10 mouse cellular contexts compared by ENCODE assay signal in the genomic region with DNA sequence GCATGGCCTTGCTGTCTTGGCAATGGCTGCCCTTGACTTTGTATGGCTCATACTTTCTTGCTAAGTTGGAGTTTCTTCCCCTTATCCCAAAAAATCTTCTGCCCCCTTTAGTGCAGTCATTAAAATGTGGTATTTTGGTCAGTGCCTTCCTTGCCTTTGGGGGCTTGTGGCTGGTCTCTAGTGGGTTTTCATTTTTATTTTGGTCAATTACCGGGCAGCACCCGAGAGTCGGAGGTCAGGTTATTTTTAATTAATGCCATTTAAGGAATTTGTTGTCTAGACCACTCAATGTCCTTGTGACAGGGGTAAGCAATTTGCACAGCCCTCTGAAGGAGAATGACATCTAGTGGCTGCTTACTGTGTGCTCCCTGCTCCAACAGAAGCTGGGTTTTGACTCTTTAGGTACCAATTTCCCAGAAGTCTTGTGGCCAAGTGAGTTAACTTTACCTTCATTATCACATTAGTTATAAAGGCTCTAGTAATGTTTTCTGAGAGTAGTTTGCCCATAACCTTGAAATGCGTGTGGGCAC.
DNase-seq lines count a peak whose midpoint lies in the region; ATAC-seq and TF ChIP-seq lines count a peak whose summit lies in the region.
"Had no signal": no experiment of that assay in that cellular context is flagged by ENCODE, and none has a peak within 500 bp of the region (broad histone marks: within the 10 kb centered on the region; RNA-seq: fewer than 3 reads in every experiment).

No protein-coding gene starts in this region.

- peak; percentile 41; the same call in 1 of the 2 replicates for TF ChIP-seq EP300 in heart, postnatal 0 days (IDR thresholded peaks at IDR 0.05; ENCODE audit: low read depth)

- no peaks in the 10 kb centered on the region for H3K4me1 ChIP-seq in heart, embryonic 11.5 days (ENCODE audit: control insufficient read depth, insufficient read depth, low read length)
- H3K4me1 ChIP-seq in heart, embryonic 12.5 days (replicated peaks), result peaks cover 4% of the 10 kb centered on the region; the same call in 1 of the 2 replicates
- H3K4me1 ChIP-seq in lung, adult 2 months (ENCODE audit: control insufficient read depth, insufficient read depth, low read length), result no peaks in the 10 kb centered on the region
- H3K4me1 ChIP-seq in heart, postnatal 0 days (ENCODE audit: control insufficient read depth, insufficient read depth), result no peaks in the 10 kb centered on the region
- H3K4me1 ChIP-seq: embryonic facial prominence, embryonic 15.5 days; liver, embryonic 12.5 days had no signal

- no peak overlapping the region for H3K27ac ChIP-seq in heart, embryonic 11.5 days (ENCODE audit: low read depth, low read length)
- H3K27ac ChIP-seq in heart, embryonic 12.5 days (ENCODE audit: poor library complexity, severe bottlenecking), result no peak overlapping the region
- peak overlapping the region; percentile 21 for H3K27ac ChIP-seq in heart, postnatal 0 days (ENCODE audit: low read depth)
- H3K27ac ChIP-seq: embryonic facial prominence, embryonic 15.5 days; liver, embryonic 12.5 days had no signal

- no peaks in the 10 kb centered on the region for H3K27me3 ChIP-seq in heart, embryonic 11.5 days (ENCODE audit: control insufficient read depth, insufficient read depth, low read length)
- H3K27me3 ChIP-seq in heart, embryonic 12.5 days (replicated peaks), result no peaks in the 10 kb centered on the region
- H3K27me3 ChIP-seq in heart, postnatal 0 days (ENCODE audit: control insufficient read depth, insufficient read depth, low read length), result no peaks in the 10 kb centered on the region
- H3K27me3 ChIP-seq: embryonic facial prominence, embryonic 15.5 days; liver, embryonic 12.5 days had no signal

- TF ChIP-seq CTCF in lung, adult 2 months (IDR thresholded peaks at IDR 0.05; ENCODE audit: insufficient read depth, low read length), result peak; percentile 8; the same call in 1 of the 2 replicates
- TF ChIP-seq CTCF in brain, embryonic 14.5 days (IDR thresholded peaks at IDR 0.05; ENCODE audit: borderline replicate concordance, extremely low read depth, insufficient read depth, insufficient read length), result peak; percentile 14; the same call in 1 of the 2 replicates
- TF ChIP-seq CTCF in heart, postnatal 0 days (IDR thresholded peaks at IDR 0.05; ENCODE audit: low read depth), result peak; percentile 75

- no peak overlapping the region for H3K4me2 ChIP-seq in heart, embryonic 11.5 days
- H3K4me2 ChIP-seq in heart, embryonic 12.5 days, result no peak overlapping the region; the same call in 1 of the 2 replicates
- no peak overlapping the region for H3K4me2 ChIP-seq in heart, postnatal 0 days (ENCODE audit: low read depth, low read length)
- H3K4me2 ChIP-seq: embryonic facial prominence, embryonic 15.5 days; liver, embryonic 12.5 days had no signal

- DNase-seq in lung, adult 2 months, result no peak
- no peak for DNase-seq in lung, postnatal 36 days
- DNase-seq in brain, embryonic 14.5 days (ENCODE audit: low read depth), result peak; percentile 28
- peak; percentile 91 for DNase-seq in heart, postnatal 0 days (ENCODE audit: low spot score)
- DNase-seq in right cerebral cortex, adult 18-20 months, result no peak
- DNase-seq: cerebellum, adult 11-12 months had no signal

- no peak overlapping the region for H3K4me3 ChIP-seq in heart, embryonic 11.5 days (ENCODE audit: low read depth, low read length)
- no peak overlapping the region for H3K4me3 ChIP-seq in heart, embryonic 12.5 days
- no peak overlapping the region for H3K4me3 ChIP-seq in lung, adult 2 months (replicated peaks; ENCODE audit: extremely low read depth, low read depth, low read length)
- H3K4me3 ChIP-seq in heart, postnatal 0 days (ENCODE audit: low read depth, low read length), result no peak overlapping the region
- H3K4me3 ChIP-seq: embryonic facial prominence, embryonic 15.5 days; liver, embryonic 12.5 days had no signal

- no peaks in the 10 kb centered on the region for H3K36me3 ChIP-seq in heart, embryonic 11.5 days (ENCODE audit: control insufficient read depth, insufficient read depth, low read length)
- H3K36me3 ChIP-seq in heart, embryonic 12.5 days, result peaks cover 10% of the 10 kb centered on the region; the same call in 1 of the 2 replicates
- H3K36me3 ChIP-seq in heart, postnatal 0 days (replicated peaks; ENCODE audit: control insufficient read depth, insufficient read depth, low read length), result peaks cover 21% of the 10 kb centered on the region; the same call in 1 of the 2 replicates
- H3K36me3 ChIP-seq: embryonic facial prominence, embryonic 15.5 days had no signal

- WGBS in heart, embryonic 11.5 days (ENCODE audit: insufficient replicate concordance), result 45% methylated on average over 4 of the region's 4 CpGs
- WGBS in heart, embryonic 12.5 days, result 48% methylated on average over 4 of the region's 4 CpGs
- WGBS in lung, adult 2 months, result 60% methylated on average over 4 of the region's 4 CpGs
- WGBS in heart, postnatal 0 days, result 40% methylated on average over 4 of the region's 4 CpGs

- H3K9me3 ChIP-seq in heart, embryonic 11.5 days (replicated peaks; ENCODE audit: control insufficient read depth, low read length), result no peaks in the 10 kb centered on the region
- H3K9me3 ChIP-seq in heart, embryonic 12.5 days (replicated peaks), result no peaks in the 10 kb centered on the region
- no peaks in the 10 kb centered on the region for H3K9me3 ChIP-seq in heart, postnatal 0 days (replicated peaks; ENCODE audit: control insufficient read depth, low read length)
- H3K9me3 ChIP-seq: embryonic facial prominence, embryonic 15.5 days; liver, embryonic 12.5 days had no signal

- no peak for ATAC-seq in heart, embryonic 11.5 days (replicated peaks; ENCODE audit: insufficient number of reproducible peaks, low FRiP score, low TSS enrichment)
- ATAC-seq in heart, embryonic 12.5 days (ENCODE audit: insufficient number of reproducible peaks, low FRiP score), result no peak
- peak; percentile 92 for ATAC-seq in heart, postnatal 0 days (ENCODE audit: insufficient read depth, low read depth)
- ATAC-seq: liver, embryonic 12.5 days had no signal

- 0 out of 2 replicates have a peak overlapping the region, but pooled peaks have one; percentile 39 for H3K9ac ChIP-seq in heart, embryonic 11.5 days (ENCODE audit: low read depth, low read length)
- no peak overlapping the region for H3K9ac ChIP-seq in heart, embryonic 12.5 days
- no peak overlapping the region for H3K9ac ChIP-seq in heart, postnatal 0 days (replicated peaks; ENCODE audit: low read depth, low read length)
- H3K9ac ChIP-seq: embryonic facial prominence, embryonic 15.5 days; liver, embryonic 12.5 days had no signal

- no peak for TF ChIP-seq POLR2A in lung, adult 2 months (IDR thresholded peaks at IDR 0.05; ENCODE audit: borderline replicate concordance, extremely low read depth, low read depth, low read length)
- no peak for TF ChIP-seq POLR2A in brain, embryonic 14.5 days (IDR thresholded peaks at IDR 0.05; ENCODE audit: borderline replicate concordance, extremely low read depth, insufficient read depth, insufficient read length, poor library complexity, severe bottlenecking)

Comparison
In these comparisons a context has a peak if more than half of its experiments do, and no peak if none do; other contexts are left out.
1. DNase-seq: peak in brain, embryonic 14.5 days (single experiment) and heart, postnatal 0 days (single experiment); none in lung, adult 2 months (single experiment), lung, postnatal 36 days (single experiment) and right cerebral cortex, adult 18-20 months (single experiment).
2. CTCF ChIP-seq: peak in every context shown above with its lines; median percentile 75 in heart, postnatal 0 days; 14 in brain, embryonic 14.5 days; 8 in lung, adult 2 months.